Mouse (Mus musculus) splenic B cell, adult 2 months (primary cell): ENCODE data around the gene Amigo2.

Experiments
- DNase-seq: peaks from one replicate; pipeline ENCODE4 v3.0.0-alpha.2; 2011; ENCODE audit warnings: low read depth, low spot score
- H3K27me3 ChIP-seq: 2 replicates; pipeline ENCODE4 v1.6.1; 2012; ENCODE audit warnings: mild to moderate bottlenecking, low read length, moderate library complexity, mixed read lengths; ENCODE audit not compliant: control insufficient read depth, poor library complexity, insufficient read depth, severe bottlenecking
- H3K36me3 ChIP-seq: 2 replicates; pipeline ENCODE4 v1.6.1; 2012; ENCODE audit warnings: mild to moderate bottlenecking, low read length, moderate library complexity, mixed read lengths; ENCODE audit not compliant: control insufficient read depth, poor library complexity, insufficient read depth, severe bottlenecking

Amigo2 gene

DNA sequence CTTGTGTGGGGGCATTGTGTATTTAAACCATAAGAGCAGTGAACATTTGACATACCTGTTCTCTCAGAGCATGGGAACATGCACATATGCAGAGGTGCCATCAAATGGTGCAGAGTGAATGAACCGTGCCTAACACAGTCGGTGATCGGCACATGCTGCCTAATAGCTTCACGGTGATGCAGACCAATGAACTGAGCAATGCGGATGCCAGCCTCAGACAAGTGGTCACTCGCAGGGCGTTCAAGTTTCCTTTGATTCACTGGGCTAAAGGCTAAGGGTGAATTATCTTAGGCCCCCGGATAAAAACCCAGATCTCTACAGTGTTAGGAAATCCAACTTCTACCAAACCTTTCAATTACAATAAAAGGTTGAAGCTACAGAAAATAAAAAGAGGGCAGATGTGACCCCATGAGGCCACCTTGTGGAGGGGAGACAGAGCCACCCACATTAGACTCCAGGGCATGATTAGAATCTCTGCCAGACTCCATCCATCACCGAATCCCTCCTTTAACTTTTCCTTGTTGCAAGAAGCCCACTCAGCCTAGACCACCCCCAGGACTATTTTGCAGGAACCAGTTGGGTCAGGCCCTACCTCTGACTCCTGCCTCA lies 31.4 kb upstream of the Amigo2 start:
- H3K27me3 ChIP-seq, result no peaks in the 10 kb centered on the region
- peak; percentile 25 for DNase-seq

GRCm38 (mm10) chr15:97277328-97277727 lies 30.2 kb upstream of the Amigo2 start:
- no peaks in the 10 kb centered on the region for H3K27me3 ChIP-seq
- 0 out of 2 replicates have a peak, but pooled peaks cover 2% of the 10 kb centered on the region for H3K36me3 ChIP-seq
- peak; percentile 48 for DNase-seq

More for the DNA sequence above, 31.4 kb upstream of the Amigo2 start:
- 0 out of 2 replicates have a peak, but pooled peaks cover 2% of the 10 kb centered on the region for H3K36me3 ChIP-seq

DNA sequence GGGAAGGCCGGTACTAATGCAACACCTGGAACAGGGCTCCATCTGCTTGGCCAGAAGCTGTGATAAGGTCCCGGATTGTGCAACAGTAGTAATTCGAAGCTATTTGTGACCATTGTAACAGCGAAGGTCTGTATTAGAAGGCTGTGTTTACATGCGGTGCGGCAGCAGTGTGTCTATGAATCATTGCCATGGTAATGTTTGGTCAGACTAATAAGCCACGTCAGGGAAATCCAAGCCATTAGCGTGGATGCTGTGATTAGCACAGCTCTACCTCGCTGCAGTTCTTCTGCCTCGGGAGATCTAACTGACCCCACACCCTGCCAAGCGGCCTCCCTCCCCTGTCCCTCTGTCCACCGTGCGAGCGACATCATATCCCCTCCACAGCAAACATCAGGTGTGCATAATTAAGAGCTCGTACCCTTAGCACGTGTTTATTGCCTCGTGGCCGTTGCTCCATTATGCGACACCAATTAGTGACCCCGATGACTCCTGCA lies 29.6 kb upstream of the Amigo2 start:
- Histone ChIP-seq H3K36me3 (0 out of 2 replicates have a peak, but pooled peaks cover 2% of the 10 kb centered on the region), H3K27me3 (no peaks in the 10 kb centered on the region)
- no peak for DNase-seq

- 0 out of 2 replicates have a peak, but pooled peaks cover 2% of the 10 kb centered on the region for H3K36me3 ChIP-seq
- no peak for DNase-seq
- no peaks in the 10 kb centered on the region for H3K27me3 ChIP-seq
Observed at GRCm38 (mm10) chr15:97275626-97276395, 28.7 kb upstream of the Amigo2 start.

DNA sequence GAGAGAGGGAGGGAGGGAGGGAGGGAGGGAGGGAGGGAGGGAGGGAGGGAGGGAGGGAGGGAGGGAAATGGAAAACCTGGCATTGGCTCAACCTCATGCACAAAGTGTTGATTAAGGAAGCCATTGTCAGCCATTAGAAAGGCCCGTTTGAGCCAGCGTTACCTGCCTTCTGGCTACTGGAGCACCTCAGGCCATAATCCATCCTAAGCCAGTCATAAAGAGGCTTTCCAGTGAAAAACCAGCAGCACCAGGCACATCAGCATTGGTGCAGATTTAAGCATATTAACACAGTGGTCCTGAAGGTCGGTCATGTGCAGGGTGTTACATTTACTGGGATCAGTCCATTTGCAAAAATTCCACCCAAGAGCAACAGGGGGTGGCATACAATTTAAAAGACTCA lies 25.7 kb upstream of the Amigo2 start:
- no peaks in the 10 kb centered on the region for H3K27me3 ChIP-seq
- no peaks in the 10 kb centered on the region for H3K36me3 ChIP-seq
- no peak for DNase-seq

DNA sequence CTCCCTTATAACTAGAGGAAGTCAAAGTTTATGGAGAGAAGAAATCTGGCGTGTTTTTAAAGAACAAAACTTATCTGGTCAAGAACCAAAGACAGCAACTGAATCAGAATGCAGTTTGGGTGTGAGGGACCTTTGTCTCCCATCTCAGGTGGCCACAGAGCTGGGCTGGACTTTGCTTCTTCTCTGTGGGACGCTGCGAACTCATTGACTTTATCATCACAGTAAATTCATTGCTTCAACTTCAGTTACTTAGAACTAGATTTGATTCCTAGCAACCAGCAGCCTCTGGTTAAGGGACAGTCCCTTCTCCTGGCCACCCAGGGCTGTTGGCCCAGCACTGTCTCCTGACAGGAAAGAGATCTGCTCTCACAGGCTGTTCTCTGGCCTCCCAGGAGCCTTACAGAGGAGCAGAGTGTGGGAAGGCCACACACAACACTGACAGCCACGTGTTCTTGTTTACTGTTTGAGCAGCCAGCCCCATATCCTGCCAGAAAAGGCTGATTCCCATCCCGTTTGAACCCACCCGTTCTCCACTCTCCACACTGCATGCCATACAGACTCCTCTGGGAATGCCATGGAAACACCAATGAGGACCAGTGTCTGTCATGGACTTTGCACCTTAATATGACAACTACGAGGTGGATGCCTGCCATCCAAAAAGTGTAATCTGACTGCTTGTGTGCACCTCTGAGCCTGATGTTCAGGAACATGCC lies 25.1 kb upstream of the Amigo2 start:
- DNase-seq, result no peak

GRCm38 (mm10) chr15:97267094-97267695 lies 20.1 kb upstream of the Amigo2 start:
- no peak for DNase-seq
- Histone ChIP-seq H3K36me3 (no peaks in the 10 kb centered on the region), H3K27me3 (no peaks in the 10 kb centered on the region)

More for the DNA sequence above, 25.1 kb upstream of the Amigo2 start:
- Histone ChIP-seq H3K36me3 (no peaks in the 10 kb centered on the region), H3K27me3 (no peaks in the 10 kb centered on the region)

- Histone ChIP-seq H3K27me3 (no peaks in the 10 kb centered on the region), H3K36me3 (no peaks in the 10 kb centered on the region)
- DNase-seq, result no peak
Observed at GRCm38 (mm10) chr15:97266236-97266845, 19.3 kb upstream of the Amigo2 start.

- Histone ChIP-seq H3K36me3 (no peaks in the 10 kb centered on the region), H3K27me3 (no peaks in the 10 kb centered on the region)
- no peak for DNase-seq
Observed at GRCm38 (mm10) chr15:97262251-97262650, 15.2 kb upstream of the Amigo2 start.

DNA sequence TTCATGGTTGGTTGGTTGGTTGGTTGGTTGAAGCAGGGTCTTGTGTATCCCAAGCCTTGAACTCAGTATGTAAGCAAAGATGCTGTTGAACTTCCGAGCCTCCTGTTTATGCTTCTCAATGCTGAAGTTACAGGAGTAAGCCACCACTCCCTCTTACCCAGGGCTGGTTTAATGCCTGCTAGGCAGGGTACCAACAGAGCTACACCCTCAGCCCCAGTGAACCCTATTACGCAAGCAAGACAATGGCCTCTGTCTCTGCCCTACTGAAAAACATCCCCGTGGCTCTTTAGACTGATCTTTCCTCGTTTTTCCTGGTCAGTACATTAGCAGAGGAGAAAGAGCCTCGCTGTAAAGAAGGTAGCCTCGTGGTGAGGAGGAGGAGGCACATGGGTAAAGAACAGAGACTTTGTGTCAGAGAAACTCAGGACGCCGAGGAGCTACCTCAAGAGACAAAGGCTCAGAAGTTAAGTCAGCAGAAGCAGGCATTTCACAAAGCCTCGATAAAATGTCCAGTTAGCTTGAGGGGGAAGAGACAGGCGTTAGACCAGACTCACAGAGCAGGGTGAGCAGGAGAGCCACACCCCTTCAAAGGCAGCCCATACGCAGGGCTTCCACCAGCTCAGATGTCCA lies 13.0 kb upstream of the Amigo2 start:
- H3K36me3 ChIP-seq, result no peaks in the 10 kb centered on the region
- no peak for DNase-seq
- no peaks in the 10 kb centered on the region for H3K27me3 ChIP-seq

DNA sequence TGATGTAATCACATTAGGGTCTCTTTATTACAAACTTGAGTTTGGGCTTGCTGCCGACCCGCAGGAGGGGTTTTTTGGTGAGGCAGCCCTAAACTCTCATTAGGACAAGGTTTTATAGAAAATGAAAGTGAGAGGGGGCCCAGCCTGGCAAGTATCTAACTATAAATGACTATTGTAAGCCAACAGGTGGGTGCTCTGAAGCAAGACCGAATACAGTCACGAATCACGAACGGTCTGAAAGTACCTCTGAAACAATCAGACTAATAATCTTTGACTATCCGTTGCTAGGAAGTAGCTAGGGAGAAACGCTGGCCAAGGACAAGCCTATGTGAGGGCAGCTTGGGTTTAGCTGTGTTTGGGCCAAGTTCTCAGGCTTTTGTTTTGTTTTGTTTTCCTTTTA lies 12.2 kb upstream of the Amigo2 start:
- Histone ChIP-seq H3K27me3 (no peaks in the 10 kb centered on the region), H3K36me3 (no peaks in the 10 kb centered on the region)
- peak; percentile 87 for DNase-seq

- DNase-seq, result peak; percentile 51
- H3K36me3 ChIP-seq, result no peaks in the 10 kb centered on the region
- no peaks in the 10 kb centered on the region for H3K27me3 ChIP-seq
Observed at GRCm38 (mm10) chr15:97258483-97259230, 11.6 kb upstream of the Amigo2 start.

DNA sequence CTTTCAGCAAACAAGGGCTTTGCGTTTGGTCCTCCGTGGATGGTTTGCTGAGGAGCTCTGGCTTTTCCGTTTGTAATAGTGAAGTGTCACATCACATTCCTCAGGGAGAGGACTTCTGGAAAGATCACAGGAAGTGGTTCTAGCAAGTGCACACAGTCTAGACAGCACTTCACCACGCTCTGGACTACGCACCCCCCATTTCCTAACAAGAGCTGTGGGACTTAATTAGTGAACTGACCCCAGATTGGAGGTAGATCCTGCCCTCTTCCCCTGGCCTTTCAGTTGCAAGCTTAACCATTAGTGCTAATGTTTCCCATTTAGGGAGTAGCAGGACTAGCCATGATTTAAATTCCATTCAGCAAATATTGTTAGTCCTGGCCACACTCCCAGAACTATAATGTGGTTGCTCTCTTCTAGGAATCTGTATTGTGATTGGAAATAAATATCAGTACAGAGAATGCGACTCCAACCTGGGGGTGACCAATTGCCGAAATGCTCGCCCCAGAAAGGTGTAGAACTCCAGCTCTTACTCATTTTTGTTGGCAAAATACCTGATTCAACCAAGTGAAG lies 10.2 kb upstream of the Amigo2 start:
- Histone ChIP-seq H3K27me3 (no peaks in the 10 kb centered on the region), H3K36me3 (no peaks in the 10 kb centered on the region)
- no peak for DNase-seq
